Comparison of ENCODE assay signal across 8 mouse cellular contexts in genomic region chr8:91801241-91801811, GRCm38 (mm10). TPM values are rescaled to one million over a fixed set of nuclear protein-coding genes. Genes with fewer than 3 reads are reported as not detected.
A peak's percentile ranks its signal among the peaks of the same experiment; 100 is the strongest.
DNase-seq lines count a peak whose midpoint lies in the region; ATAC-seq lines count a peak whose summit lies in the region.

No protein-coding gene starts in this region.

- peak; percentile 82 for ATAC-seq in embryonic facial prominence, embryonic 14.5 days (ENCODE audit: low read depth)
- ATAC-seq in heart, embryonic 16.5 days (replicated peaks; ENCODE audit: extremely low read depth, insufficient read depth, low FRiP score): peak; percentile 75

- H3K4me1 ChIP-seq in embryonic facial prominence, embryonic 14.5 days (ENCODE audit: control insufficient read depth, insufficient read depth, low read length): peaks cover 19% of the 10 kb centered on the region
- peaks cover 11% of the 10 kb centered on the region for H3K4me1 ChIP-seq in heart, embryonic 16.5 days (ENCODE audit: control insufficient read depth, insufficient read depth, low read length)
- H3K4me1 ChIP-seq in megakaryocyte, embryonic 14.5 days: peaks cover 49% of the 10 kb centered on the region

- peak overlapping the region; percentile 94 for H3K27ac ChIP-seq in embryonic facial prominence, embryonic 14.5 days (replicated peaks; ENCODE audit: low read depth, low read length)
- H3K27ac ChIP-seq in heart, embryonic 16.5 days (ENCODE audit: low read length): peak overlapping the region; percentile 95

- peak overlapping the region; percentile 74 for H3K4me3 ChIP-seq in embryonic facial prominence, embryonic 14.5 days (ENCODE audit: low read depth, low read length)
- H3K4me3 ChIP-seq in heart, embryonic 16.5 days (ENCODE audit: low read length): peak overlapping the region; percentile 79
- H3K4me3 ChIP-seq in megakaryocyte, embryonic 14.5 days (replicated peaks): peak overlapping the region; percentile 89

- DNase-seq in 3134 (ENCODE audit: extremely low read depth, insufficient read length, low spot score): peak; percentile 92
- DNase-seq in adrenal gland, postnatal 14 days: peak; percentile 64
- peak; percentile 91 for DNase-seq in embryonic facial prominence, embryonic 14.5 days (ENCODE audit: low spot score)
- DNase-seq in kidney, postnatal 25 days: peak; percentile 81 to 94
- DNase-seq in urinary bladder, postnatal 14 days (ENCODE audit: low spot score): peak; percentile 47
- DNase-seq in left cerebral cortex, adult 11 months (ENCODE audit: low spot score): no peak

- H3K27me3 ChIP-seq in embryonic facial prominence, embryonic 14.5 days (replicated peaks; ENCODE audit: control insufficient read depth, insufficient read depth, low read length): peaks cover 75% of the 10 kb centered on the region
- H3K27me3 ChIP-seq in heart, embryonic 16.5 days (ENCODE audit: control insufficient read depth, insufficient read depth, low read length): peaks cover 62% of the 10 kb centered on the region
- peaks cover 98% of the 10 kb centered on the region for H3K27me3 ChIP-seq in megakaryocyte, embryonic 14.5 days (replicated peaks)

- H3K4me2 ChIP-seq in embryonic facial prominence, embryonic 14.5 days (ENCODE audit: low read depth, low read length): peak overlapping the region; percentile 91
- H3K4me2 ChIP-seq in heart, embryonic 16.5 days (ENCODE audit: low read depth, low read length): peak overlapping the region; percentile 91

- 1% methylated on average over 36 of the region's 57 CpGs for WGBS in embryonic facial prominence, embryonic 14.5 days
- under 1% methylated on average over 55 of the region's 57 CpGs for WGBS in heart, embryonic 16.5 days

- peaks cover 8% of the 10 kb centered on the region; the same call in 1 of the 2 replicates for H3K36me3 ChIP-seq in embryonic facial prominence, embryonic 14.5 days (ENCODE audit: control insufficient read depth, insufficient read depth, low read length)
- H3K36me3 ChIP-seq in heart, embryonic 16.5 days (ENCODE audit: control insufficient read depth, insufficient read depth): no peaks in the 10 kb centered on the region
- no peaks in the 10 kb centered on the region for H3K36me3 ChIP-seq in megakaryocyte, embryonic 14.5 days (replicated peaks; ENCODE audit: low read length)

- no peaks in the 10 kb centered on the region for H3K9me3 ChIP-seq in embryonic facial prominence, embryonic 14.5 days (ENCODE audit: control insufficient read depth, low read length)
- no peaks in the 10 kb centered on the region for H3K9me3 ChIP-seq in heart, embryonic 16.5 days (replicated peaks; ENCODE audit: control insufficient read depth, low read length)
- peaks cover 4% of the 10 kb centered on the region for H3K9me3 ChIP-seq in megakaryocyte, embryonic 14.5 days

- peak overlapping the region; percentile 86 for H3K9ac ChIP-seq in embryonic facial prominence, embryonic 14.5 days (ENCODE audit: low read depth, low read length)
- H3K9ac ChIP-seq in heart, embryonic 16.5 days (ENCODE audit: low read length): peak overlapping the region; percentile 81

RNA-seq across cellular contexts. Expression of gene Irx3, which starts 0.5 kb away (rescaled TPM):
- 6.2 and 8.1 TPM in 2 replicates for total RNA-seq in adrenal gland, postnatal 14 days (2021)
- polyA plus RNA-seq in embryonic facial prominence, embryonic 14.5 days (2014; fragmentation: Nextera tagmentation; extraction: Ambion mirVana): 11.0 and 12.3 TPM in 2 replicates
- polyA plus RNA-seq in heart, embryonic 16.5 days (2015; fragmentation: Nextera tagmentation; extraction: Ambion mirVana): 13.4 and 16.6 TPM in 2 replicates
- polyA plus RNA-seq in megakaryocyte, embryonic 14.5 days (2012; ENCODE audit: insufficient read depth, low replicate concordance): not detected in 2 replicates

Comparison
In these comparisons a context has a peak if more than half of its experiments do, and no peak if none do; other contexts are left out.
1. RNA of gene Irx3, which starts 0.5 kb away (polyA plus RNA-seq): 13.4 to 16.6 TPM in heart, embryonic 16.5 days and 11.0 to 12.3 TPM in embryonic facial prominence, embryonic 14.5 days; not detected in megakaryocyte, embryonic 14.5 days; every median in the first group is over 10 times any median in the second.
2. Peak in every context shown above with its lines, with median percentiles within 50 percentile points of each other: H3K4me3 ChIP-seq.